Mouse (Mus musculus) frontal cortex, postnatal 36 days (tissue): ENCODE data around the gene Midn.

Source experiments
- DNase-seq, 2 experiments: peaks; one replicate each; pipeline ENCODE4 v3.0.0; 2022; ENCODE audit warnings: low spot score in 2 of 2

The Midn gene

GRCm38 (mm10) chr10:80190491-80191051 is 42.5 kb downstream of the Midn start:
- DNase-seq, result no peak

- no peak for DNase-seq
These were observed 45.9 kb downstream of the Midn start for GRCm38 (mm10) chr10:80193976-80194375.

GRCm38 (mm10) chr10:80194441-80194840 is 46.4 kb downstream of the Midn start:
- no peak for DNase-seq

GRCm38 (mm10) chr10:80196167-80196566 is 48.1 kb downstream of the Midn start:
- no peak for DNase-seq

- DNase-seq, result no peak
These were observed 48.9 kb downstream of the Midn start for GRCm38 (mm10) chr10:80196778-80197581.

GRCm38 (mm10) chr10:80199440-80200008 is 51.5 kb downstream of the Midn start:
- DNase-seq, result peak; percentile 64 to 77

GRCm38 (mm10) chr10:80200485-80200884 is 52.4 kb downstream of the Midn start:
- DNase-seq, result no peak

GRCm38 (mm10) chr10:80204055-80204454 is 56.0 kb downstream of the Midn start:
- no peak for DNase-seq

GRCm38 (mm10) chr10:80207201-80207600 is 59.1 kb downstream of the Midn start:
- no peak for DNase-seq

GRCm38 (mm10) chr10:80207676-80208075 is 59.6 kb downstream of the Midn start:
- no peak for DNase-seq
